Mouse (Mus musculus): ENCODE measurements around the gene Slc4a1ap. TPM values are rescaled to one million over a fixed set of nuclear protein-coding genes. Genes with fewer than 3 reads are reported as not detected.

Gene Slc4a1ap
- polyA plus RNA-seq (2017; shearing (Covaris generic)) = 53.6 TPM

DNA sequence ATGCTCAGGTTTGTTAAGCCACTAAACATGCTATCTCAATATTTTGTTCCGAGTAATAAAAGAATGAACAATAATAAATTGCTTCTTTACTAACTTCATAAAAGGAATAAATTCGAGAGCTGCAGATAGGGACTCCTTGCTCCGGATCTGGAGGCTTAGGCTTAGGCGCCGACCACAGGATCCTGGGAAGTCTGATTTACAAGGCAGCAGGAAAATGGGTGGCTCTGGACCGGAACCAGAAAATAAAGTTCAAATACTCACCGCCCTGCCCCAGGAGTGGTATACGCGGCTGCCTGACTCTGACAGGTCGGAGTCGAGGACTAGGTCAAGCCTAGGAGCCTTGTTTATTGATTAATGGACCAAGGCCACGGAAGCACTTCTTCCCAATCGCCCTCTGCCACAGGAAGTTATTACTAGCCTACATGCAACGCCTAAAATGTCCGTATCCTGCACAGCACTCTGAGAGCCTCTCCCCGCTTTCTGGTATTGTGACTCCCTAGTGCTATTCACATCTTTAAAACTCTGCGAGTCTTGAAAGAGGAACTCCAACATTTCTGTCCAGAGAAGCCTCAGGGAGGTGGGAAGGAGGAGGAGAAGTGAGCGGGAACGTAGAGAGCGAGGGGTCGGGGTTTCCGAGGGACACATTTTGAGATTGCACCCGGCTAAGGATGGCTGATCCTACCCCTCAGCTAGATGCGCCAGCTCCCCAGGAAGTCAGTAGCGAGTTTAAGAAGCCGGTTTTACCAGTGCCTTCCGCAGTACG lies at the start of gene Slc4a1ap:
Slc4a1ap (plus strand) TSS at position 642 of the 763 bp plus-strand sequence.

DNA sequence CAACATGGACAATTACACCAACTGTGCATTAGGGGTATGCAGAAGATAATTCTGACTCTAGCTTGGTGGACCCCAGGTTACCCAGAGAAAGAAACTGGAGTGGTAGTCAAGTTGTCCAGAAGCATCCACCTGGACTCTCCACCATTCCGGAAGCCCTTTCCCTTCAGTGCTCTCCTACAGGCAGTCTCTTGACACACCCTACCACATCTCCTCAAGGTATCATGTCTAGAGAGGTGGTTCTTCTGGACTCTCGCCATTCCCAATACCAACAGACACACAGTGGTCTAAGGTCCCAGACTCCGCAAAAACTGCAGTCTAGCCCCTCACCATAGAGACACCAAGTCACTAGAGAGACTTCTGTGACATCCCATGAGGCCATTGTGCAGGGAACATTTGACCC lies 41.4 kb upstream of the Slc4a1ap start, which contains the start of gene 4930548H24Rik:
4930548H24Rik (plus strand) TSS at position 301 of the 400 bp plus-strand sequence.

DNA sequence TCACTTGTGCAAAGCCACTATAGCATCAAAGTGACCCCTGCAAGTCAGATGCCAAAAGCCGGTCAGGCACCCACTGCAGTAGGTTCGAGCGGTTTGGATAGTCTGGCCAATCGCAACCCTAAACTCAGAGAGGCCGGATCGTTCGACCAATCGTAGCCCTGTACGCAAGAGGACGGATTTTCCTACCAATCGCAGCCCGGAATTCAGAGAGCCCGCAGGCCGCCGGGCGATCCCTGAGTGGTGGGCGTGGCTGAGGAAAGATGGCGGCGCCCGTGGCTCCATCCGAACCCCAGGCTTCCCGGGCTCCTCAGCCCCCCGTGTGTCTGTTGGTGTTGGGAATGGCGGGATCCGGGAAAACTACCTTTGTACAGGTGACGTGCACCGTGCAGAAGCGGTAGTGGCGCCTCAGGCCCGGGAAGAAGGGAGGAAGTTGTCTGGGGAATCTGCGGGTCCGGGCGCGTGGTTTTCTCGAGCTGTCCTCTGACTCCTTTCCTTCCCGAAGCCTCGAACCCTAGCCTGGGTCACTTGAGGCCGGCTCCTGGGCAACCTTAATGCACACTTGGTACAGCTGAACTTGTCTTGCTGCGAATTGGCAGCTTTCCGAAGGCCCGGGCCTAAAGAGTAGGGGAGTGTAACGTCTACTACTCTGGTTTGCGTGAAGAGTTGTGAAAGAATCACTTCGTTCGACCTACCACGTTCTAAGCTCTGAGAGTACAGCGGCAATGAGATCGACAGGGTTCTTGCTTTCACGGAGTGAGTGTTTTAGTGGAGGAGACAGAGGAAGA lies 32.1 kb upstream of the Slc4a1ap start, which contains the start of gene Gpn1:
Gpn1 (plus strand) TSS at position 229 of the 785 bp plus-strand sequence.

DNA sequence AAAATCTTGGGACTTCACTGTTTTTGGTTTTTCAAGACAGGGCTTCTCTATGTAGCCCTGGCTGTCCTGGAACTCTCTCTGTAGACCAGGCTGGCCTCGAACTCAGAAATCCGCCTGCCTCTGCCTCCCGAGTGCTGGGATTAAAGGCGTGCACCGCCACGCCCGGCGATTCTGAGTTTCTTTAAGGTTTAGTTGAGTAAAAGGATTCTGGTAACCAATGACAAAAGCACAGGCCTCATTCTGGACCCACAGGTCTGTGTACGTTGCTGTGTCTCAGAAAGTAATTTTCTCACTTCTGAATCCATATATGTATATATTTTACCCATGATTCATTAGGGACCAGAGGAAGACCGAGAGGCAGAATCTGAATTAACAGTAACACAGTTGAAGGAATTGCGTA lies 912 bp downstream of the Slc4a1ap start, which contains the start of gene Supt7l:
Supt7l (minus strand) TSS at position 101 of the 400 bp plus-strand sequence.

DNA sequence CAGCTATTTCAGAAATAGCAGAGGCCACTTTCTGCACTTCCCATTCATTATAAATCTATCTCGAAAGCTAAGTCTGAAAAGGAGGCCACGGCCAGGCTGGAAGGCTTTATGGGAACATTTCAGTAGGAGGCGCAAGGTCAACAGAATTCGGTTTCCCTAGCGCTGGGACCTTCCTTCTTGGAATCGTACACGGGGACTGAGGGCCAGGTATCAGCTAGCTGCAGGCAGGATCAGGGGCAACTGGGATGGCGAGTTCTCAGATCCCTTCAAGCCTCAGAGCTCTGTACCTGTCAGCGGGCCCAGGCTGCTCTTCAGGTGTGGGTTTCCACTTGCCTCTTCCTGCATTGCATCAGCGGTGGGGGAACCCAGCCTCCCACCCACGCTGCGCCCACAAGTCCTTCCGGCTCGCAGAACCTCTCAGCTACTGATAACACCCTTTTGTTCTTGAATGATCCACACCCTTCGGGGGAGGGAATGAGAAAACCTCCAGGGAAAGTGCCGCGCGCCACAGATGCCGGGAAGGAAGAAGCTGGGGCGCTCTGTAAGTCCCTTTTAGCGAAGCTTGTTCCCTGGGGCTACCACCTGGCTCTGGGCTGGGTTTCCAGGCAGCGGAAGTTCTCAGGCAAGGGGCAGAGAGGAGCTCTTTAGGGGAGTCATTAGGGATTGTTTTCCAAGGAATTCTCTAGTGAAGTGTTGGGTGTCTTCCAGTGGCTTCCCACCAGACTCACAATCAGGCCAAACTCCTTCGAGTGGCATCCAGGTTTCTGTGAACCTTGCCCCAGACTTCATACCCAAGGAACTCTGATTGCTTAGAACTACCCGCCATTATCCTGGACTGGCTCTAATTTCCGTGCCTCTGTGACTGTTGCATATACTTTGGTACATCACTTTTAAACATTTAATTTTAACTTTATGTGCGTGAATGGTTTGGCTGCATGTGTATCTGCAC lies 70.0 kb downstream of the Slc4a1ap start, which contains the start of gene Mrpl33:
Mrpl33 (plus strand) TSS at position 455 of the 949 bp plus-strand sequence.

Other genes with a start within 250 kb of the Slc4a1ap start
- gene Ift172, start 235.9 kb upstream of the Slc4a1ap start, polyA plus RNA-seq (2017; shearing (Covaris generic)) = 8.5 TPM
- 4.6 TPM for gene Fndc4, start 230.9 kb upstream of the Slc4a1ap start, polyA plus RNA-seq (2017; shearing (Covaris generic))
- gene Gckr, start 229.6 kb upstream of the Slc4a1ap start, polyA plus RNA-seq (2017; shearing (Covaris generic)) = not detected
- 32.7 TPM for gene Zfp512, start 74.6 kb upstream of the Slc4a1ap start, polyA plus RNA-seq (2017; shearing (Covaris generic))
- not detected for gene 4930548H24Rik, start 41.3 kb upstream of the Slc4a1ap start, polyA plus RNA-seq (2017; shearing (Covaris generic))
- 30.7 TPM for gene Gpn1, start 32.3 kb upstream of the Slc4a1ap start, polyA plus RNA-seq (2017; shearing (Covaris generic))
- gene Supt7l, start 812 bp downstream of the Slc4a1ap start, polyA plus RNA-seq (2017; shearing (Covaris generic)) = 11.5 TPM
- 187 TPM for gene Mrpl33, start 69.9 kb downstream of the Slc4a1ap start, polyA plus RNA-seq (2017; shearing (Covaris generic))
- 15.9 TPM for gene Rbks, start 170.6 kb downstream of the Slc4a1ap start, polyA plus RNA-seq (2017; shearing (Covaris generic))
- 40.7 TPM for gene Babam2, start 170.7 kb downstream of the Slc4a1ap start, polyA plus RNA-seq (2017; shearing (Covaris generic))

Measured in effector memory CD4-positive, alpha-beta T cell, adult 5 months (primary cell).